Mouse (Mus musculus) bone marrow, adult 2 months (tissue): ENCODE data around the gene Tbc1d10c. TPM values are rescaled to one million over a fixed set of nuclear protein-coding genes. Genes with fewer than 3 reads are reported as not detected.

Source experiments
- H3K27ac ChIP-seq: fragments of 200-500 bp; 2 replicates; pipeline ENCODE4 v1.5.1; 2012; ENCODE audit warnings: low read depth, mild to moderate bottlenecking, control low read depth, inconsistent platforms, low read length; ENCODE audit not compliant: control insufficient read depth, poor library complexity, insufficient read depth
- H3K4me1 ChIP-seq: fragments of 200-500 bp; 2 replicates; pipeline ENCODE4 v1.6.1; 2011; ENCODE audit warnings: low read length; ENCODE audit not compliant: control insufficient read depth, insufficient read depth
- H3K4me3 ChIP-seq: fragments of 200-500 bp; replicated peaks from 2 replicates; pipeline ENCODE3; 2011; ENCODE audit warnings: mild to moderate bottlenecking, low read depth, low read length, control low read depth; ENCODE audit not compliant: control insufficient read depth
- CTCF ChIP-seq: fragments of 200-500 bp; IDR thresholded peaks from 2 replicates; pipeline ENCODE4 v1.5.1; 2011; ENCODE audit warnings: low read length, control low read depth; ENCODE audit not compliant: control insufficient read depth, insufficient read depth
- POLR2A ChIP-seq: fragments of 200-500 bp; IDR thresholded peaks from 2 replicates; pipeline ENCODE4 v1.6.1; 2011; ENCODE audit warnings: low read depth, mild to moderate bottlenecking, control low read depth, low read length, borderline replicate concordance; ENCODE audit not compliant: control insufficient read depth
- WGBS: fragments of 180-500 bp; shearing (Covaris S2); methylation state at CpG from one replicate; pipeline ENCODE4 v1.1.7; 2018; 5-methylcytosine and 5-hydroxymethylcytosine counted together
- polyA plus RNA-seq: library from polyadenylated mRNA; stranded (reverse); fragments of >200 nt; gene quantifications from 2 replicates; pipeline ENCODE4 v1.2.4, GENCODE M21; 2011; ENCODE audit warnings: low replicate concordance; ENCODE audit not compliant: missing spikeins, insufficient read depth, insufficient read length

Tbc1d10c gene
- polyA plus RNA-seq, 1 experiment: 168 TPM

DNA sequence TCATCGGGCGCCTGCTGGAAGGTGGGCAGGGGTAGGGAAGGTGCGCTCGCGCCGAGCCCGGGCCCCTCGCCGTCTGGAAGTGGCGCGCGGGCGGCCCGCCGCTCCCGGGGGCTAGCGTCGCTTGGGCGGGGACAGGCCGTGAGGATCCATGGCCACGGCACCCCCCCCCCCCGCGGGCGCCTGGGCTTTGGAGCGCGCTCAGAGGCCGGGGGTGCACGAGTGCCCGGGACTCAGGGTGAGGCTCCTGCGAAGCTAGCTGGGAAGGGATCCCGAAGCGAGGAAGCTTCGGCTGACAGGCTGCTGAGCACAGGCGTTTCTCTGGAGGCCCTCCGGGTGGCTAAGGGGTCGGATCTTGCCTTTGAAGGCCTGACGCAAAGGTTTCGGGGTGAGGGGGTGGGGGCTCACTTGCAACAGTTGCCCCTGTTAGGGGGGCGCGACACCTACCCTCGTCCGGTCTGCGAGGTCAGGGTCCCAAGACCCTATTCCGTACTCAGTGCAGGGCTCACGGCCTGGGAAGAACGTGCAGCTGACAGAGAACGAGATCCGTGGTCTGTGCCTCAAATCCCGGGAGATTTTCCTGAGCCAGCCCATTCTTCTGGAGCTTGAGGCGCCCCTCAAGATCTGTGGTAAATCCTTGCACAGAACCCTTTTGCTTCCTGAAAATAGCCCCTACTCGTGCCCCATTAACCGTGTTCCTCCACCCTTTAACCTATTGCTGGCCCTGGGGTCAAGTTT is 1.3 kb upstream of the Tbc1d10c start:
- Histone ChIP-seq H3K4me3 (peak overlapping the region; percentile 93), H3K27ac (peak overlapping the region; percentile 90), H3K4me1 (peaks cover 6% of the 10 kb centered on the region; the same call in 1 of the 2 replicates)
- under 1% methylated on average over 52 of the region's 52 CpGs for WGBS
- no peak for TF ChIP-seq POLR2A
- TF ChIP-seq CTCF: no peak

DNA sequence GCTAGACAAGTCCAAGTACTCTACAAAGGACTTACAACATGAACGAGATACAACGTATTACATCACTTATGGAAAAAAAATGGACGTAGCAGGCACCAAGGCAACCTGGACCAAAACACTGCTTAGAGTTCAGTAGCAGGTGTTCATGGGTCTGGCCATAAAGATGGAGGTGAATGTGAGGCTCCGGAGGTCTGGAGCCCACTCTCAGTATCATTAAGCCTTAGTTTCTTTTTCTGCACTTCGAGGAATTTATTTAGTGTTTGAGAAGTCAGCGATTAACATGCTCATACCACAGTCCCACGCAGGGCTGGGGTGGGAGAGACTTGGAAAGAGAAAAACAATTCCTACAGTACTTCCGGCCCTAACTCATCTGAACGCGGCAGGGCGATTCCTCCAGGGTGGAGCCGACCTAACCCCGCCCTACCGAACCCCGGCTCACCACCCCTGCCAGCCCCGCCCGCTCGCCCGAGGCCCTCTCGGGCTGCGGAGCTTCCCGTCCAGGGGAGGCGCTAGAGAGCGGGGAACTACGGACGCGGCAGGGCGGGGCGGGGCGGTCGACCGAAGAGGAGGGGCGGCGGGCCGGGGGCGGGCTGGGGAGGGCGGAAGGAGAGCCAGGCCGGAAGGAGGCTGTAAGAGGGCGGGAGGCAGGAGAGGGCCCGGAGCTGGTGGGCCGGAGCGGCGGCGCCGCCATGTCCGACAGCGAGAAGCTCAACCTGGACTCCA is 605 bp upstream of the Tbc1d10c start, which contains the start of gene Ppp1ca:
TSS of gene Ppp1ca (plus strand) at position 538 of the 723 bp plus-strand sequence.
- TF ChIP-seq POLR2A: peak; percentile 88; the same call in 1 of the 2 replicates
- TF ChIP-seq CTCF: peak; percentile 75
- H3K4me1 ChIP-seq: peaks cover 11% of the 10 kb centered on the region; the same call in 1 of the 2 replicates

DNA sequence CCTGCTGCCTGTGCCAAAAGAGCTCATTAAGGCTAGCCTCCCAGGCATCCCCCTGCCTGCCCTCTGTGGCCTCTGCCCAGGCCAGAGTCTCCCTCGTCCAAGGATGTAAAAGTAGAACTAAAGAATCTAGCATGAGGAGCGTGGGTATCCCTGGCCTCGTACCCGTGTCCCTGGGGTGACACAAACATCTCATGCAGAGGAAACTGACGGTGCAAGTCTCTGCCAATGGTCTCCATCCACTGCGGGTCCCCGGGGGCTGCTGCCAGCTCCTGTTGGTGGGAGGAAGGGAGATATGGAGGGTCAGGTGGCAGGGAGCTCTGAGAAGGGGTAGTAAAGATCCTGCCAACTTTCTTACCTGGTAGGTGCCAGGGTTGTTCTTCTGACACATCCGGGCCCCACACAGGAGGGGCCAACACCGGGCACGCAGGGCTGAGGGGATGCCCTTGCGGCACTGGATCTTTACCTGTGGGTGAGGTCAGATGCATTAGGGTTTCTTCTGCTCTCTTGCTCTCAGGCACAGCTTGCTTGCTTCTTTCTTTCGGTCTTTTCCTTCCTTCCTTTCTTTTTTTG is 1.9 kb downstream of the Tbc1d10c start:
- WGBS: 34% methylated on average over 12 of the region's 12 CpGs
- Histone ChIP-seq H3K27ac (no peak overlapping the region), H3K4me1 (peaks cover 22% of the 10 kb centered on the region; the same call in 1 of the 2 replicates), H3K4me3 (peak overlapping the region; percentile 29)
- TF ChIP-seq POLR2A (no peak), CTCF (no peak)

More for the DNA sequence above, 605 bp upstream of the Tbc1d10c start, which contains the start of gene Ppp1ca:
- H3K4me3 ChIP-seq: peak within 1 kb of the TSS; percentile 93
- H3K27ac ChIP-seq: peak within 1 kb of the TSS; percentile 95
- 1% methylated on average over 45 of the region's 47 CpGs for WGBS

DNA sequence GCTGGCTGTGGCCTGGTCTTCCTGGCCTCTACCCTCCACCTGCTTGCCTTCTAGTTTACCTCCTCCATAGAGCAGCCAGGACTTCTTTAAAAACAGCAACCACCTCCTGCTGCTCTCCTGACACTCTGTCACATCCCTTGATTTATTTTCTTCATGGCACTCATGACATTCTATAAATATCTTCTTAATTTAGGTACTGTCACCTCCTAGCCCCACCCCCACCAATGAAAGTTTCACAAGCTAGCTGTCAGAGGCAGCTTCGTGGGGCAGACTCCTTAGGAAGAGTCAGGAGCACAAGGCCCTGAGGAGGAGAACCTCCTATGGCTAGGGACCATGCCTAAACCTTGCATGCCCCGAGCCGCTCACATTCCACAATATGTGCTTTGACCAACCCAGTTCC is 3.8 kb downstream of the Tbc1d10c start:
- 42% methylated on average over 3 of the region's 3 CpGs for WGBS
- Histone ChIP-seq H3K4me3 (peak overlapping the region; percentile 16), H3K4me1 (peaks cover 26% of the 10 kb centered on the region; the same call in 1 of the 2 replicates), H3K27ac (peak overlapping the region; percentile 16; the same call in 1 of the 2 replicates)
- TF ChIP-seq POLR2A (no peak), CTCF (no peak)

DNA sequence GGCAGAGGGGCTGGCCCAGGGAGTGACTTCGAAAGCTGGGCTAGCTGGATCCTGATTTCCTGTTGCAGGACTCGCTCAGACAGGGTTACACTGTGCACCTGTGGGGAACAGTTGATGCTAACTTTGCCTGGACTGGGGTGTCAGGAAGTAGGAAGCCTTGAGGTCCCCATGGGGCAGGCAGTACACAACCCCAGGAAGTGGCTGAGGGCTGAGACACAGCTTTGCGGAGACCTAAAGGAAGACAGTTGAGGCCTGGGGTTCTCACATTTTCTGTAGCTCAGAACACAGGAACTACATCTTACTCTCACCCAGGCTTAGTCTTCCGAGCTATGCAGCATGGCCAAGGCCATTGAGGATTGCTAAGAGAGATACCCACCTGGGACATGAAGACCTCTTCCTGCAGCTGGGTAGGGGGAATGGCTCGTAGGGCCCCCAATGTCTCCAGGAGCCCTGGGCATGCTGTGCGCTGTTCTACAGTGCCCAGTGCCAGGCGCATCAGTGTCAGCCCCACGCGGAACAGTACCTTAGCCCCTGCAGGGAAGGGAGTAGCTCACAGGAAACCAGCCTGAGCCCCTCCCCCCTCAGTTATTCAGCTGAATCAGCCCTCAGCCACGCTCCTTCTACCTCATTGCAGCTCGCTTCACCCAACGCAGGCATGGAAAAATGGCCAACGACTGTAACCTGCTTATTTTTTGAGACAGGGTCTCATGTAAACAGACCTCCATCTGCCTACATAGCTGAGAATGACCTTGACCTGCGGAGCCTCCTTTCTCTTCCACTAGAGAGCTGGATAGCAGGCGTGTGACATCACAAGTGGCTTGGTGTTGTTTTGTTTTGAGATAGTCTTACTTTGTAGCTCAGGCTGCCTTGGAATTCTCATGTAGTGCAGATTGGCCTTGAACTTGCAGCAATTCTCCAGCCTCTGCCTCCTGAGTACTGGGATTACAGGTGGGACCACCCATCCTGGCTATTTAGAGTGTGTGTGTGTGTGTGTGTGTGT is 5.8 kb downstream of the Tbc1d10c start:
- 13% methylated on average over 15 of the region's 15 CpGs for WGBS
- H3K4me3 ChIP-seq: no peak overlapping the region
- TF ChIP-seq POLR2A (0 out of 2 replicates have a peak, but pooled peaks have one; percentile 5), CTCF (no peak)
- peaks cover 29% of the 10 kb centered on the region for H3K4me1 ChIP-seq
- H3K27ac ChIP-seq: peak overlapping the region; percentile 79

DNA sequence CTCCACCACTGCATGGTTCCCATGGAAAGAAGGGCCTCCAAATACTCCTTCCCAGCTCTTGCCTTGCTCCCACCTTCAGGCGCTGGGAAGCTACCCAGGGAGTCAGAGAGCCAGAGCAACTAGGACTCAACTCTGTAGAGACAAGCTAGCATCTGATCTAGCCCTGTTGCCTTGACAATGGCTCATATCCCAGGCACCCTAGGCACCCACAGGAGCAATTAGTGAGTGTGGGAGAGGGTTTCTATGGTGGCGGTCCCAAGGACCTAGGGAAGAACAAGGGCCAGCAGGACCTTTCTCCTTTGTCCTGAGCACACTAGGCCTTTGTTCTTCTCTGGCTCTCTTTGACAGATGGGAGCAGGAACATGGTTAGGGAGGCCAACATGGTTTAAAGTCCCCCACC is 7.4 kb downstream of the Tbc1d10c start:
- no peak overlapping the region for H3K4me3 ChIP-seq
- WGBS: 80% methylated on average over 2 of the region's 2 CpGs
- no peak overlapping the region for H3K27ac ChIP-seq

DNA sequence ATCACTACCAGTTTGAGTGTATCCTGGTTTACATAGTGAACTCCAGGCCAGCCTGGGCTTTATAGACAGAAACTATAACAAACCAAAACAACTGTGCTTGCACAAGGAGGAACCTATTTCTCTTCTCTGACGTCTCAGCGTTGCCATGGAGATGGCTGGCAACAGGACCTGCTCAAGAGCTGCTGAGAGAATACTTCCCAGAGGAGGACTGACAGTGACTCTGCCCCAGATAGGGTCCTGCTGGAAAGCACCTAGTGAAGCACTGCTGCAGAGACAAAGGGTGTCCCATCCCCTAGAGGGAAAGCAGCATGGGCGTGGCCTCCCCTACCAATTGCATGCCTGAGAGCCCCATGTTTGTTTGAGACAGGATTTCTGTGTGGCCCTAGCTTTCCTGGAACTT is 9.2 kb downstream of the Tbc1d10c start:
- H3K4me1 ChIP-seq: peaks cover 22% of the 10 kb centered on the region

More for the DNA sequence above, 7.4 kb downstream of the Tbc1d10c start:
- TF ChIP-seq CTCF: no peak
- no peak for TF ChIP-seq POLR2A
- H3K4me1 ChIP-seq: peaks cover 30% of the 10 kb centered on the region

More for the DNA sequence above, 9.2 kb downstream of the Tbc1d10c start:
- whole genome bisulfite sequencing: 35% methylated on average over 3 of the region's 3 CpGs
- H3K27ac ChIP-seq: peak overlapping the region; percentile 26; the same call in 1 of the 2 replicates
- no peak overlapping the region for H3K4me3 ChIP-seq
- TF ChIP-seq POLR2A: no peak
